Mouse (Mus musculus): ENCODE measurements around the gene Dennd2d. TPM values are rescaled to one million over a fixed set of nuclear protein-coding genes. Genes with fewer than 3 reads are reported as not detected.

Dennd2d gene
- polyA plus RNA-seq, 1 experiment from 2014 or later = 1.4 TPM

- no peak for ATAC-seq (ENCODE audit: insufficient number of reproducible peaks, low FRiP score, low TSS enrichment, low read depth)
- no peaks in the 10 kb centered on the region for H3K36me3 ChIP-seq (ENCODE audit: control insufficient read depth, insufficient read depth, low read length)
- 86% methylated on average over 2 of the region's 2 CpGs for WGBS
Measured at GRCm38 (mm10) chr3:106502892-106503291, 20.7 kb downstream of the Dennd2d start.

GRCm38 (mm10) chr3:106510669-106511068 lies 28.5 kb downstream of the Dennd2d start:
- ATAC-seq (ENCODE audit: insufficient number of reproducible peaks, low FRiP score, low TSS enrichment, low read depth) = no peak
- 93% methylated on average over 1 of the region's 1 CpGs for whole genome bisulfite sequencing

More at GRCm38 (mm10) chr3:106502892-106503291, 20.7 kb downstream of the Dennd2d start:
- Histone ChIP-seq H3K4me1 (ENCODE audit: control insufficient read depth, insufficient read depth, low read length) (no peaks in the 10 kb centered on the region), H3K4me3 (ENCODE audit: low read depth, low read length) (no peak overlapping the region), H3K4me2 (ENCODE audit: low read depth, severe bottlenecking) (no peak overlapping the region), H3K27me3 (ENCODE audit: control insufficient read depth, insufficient read depth, low read length) (no peaks in the 10 kb centered on the region), H3K27ac (replicated peaks; ENCODE audit: low read depth, low read length) (no peak overlapping the region), H3K9ac (ENCODE audit: low read length) (no peak overlapping the region), H3K9me3 (ENCODE audit: control insufficient read depth, low read length) (no peaks in the 10 kb centered on the region)
- no peak for DNase-seq (ENCODE audit: low spot score)

GRCm38 (mm10) chr3:106515016-106515415 lies 32.8 kb downstream of the Dennd2d start:
- WGBS = 91% methylated on average over 6 of the region's 6 CpGs
- H3K9ac ChIP-seq (ENCODE audit: low read length) = no peak overlapping the region
- H3K9me3 ChIP-seq (ENCODE audit: control insufficient read depth, low read length) = no peaks in the 10 kb centered on the region
- H3K4me2 ChIP-seq (ENCODE audit: low read depth, severe bottlenecking) = no peak overlapping the region
- no peaks in the 10 kb centered on the region for H3K4me1 ChIP-seq (ENCODE audit: control insufficient read depth, insufficient read depth, low read length)
- H3K4me3 ChIP-seq (ENCODE audit: low read depth, low read length) = no peak overlapping the region
- ATAC-seq (ENCODE audit: insufficient number of reproducible peaks, low FRiP score, low TSS enrichment, low read depth) (no peak), DNase-seq (ENCODE audit: low spot score) (no peak)
- H3K27ac ChIP-seq (replicated peaks; ENCODE audit: low read depth, low read length) = no peak overlapping the region
- H3K27me3 ChIP-seq (ENCODE audit: control insufficient read depth, insufficient read depth, low read length) = no peaks in the 10 kb centered on the region
- H3K36me3 ChIP-seq (ENCODE audit: control insufficient read depth, insufficient read depth, low read length) = no peaks in the 10 kb centered on the region

More at GRCm38 (mm10) chr3:106510669-106511068, 28.5 kb downstream of the Dennd2d start:
- DNase-seq (ENCODE audit: low spot score) = no peak
- H3K27me3 ChIP-seq (ENCODE audit: control insufficient read depth, insufficient read depth, low read length) = no peaks in the 10 kb centered on the region
- H3K4me3 ChIP-seq (ENCODE audit: low read depth, low read length) = no peak overlapping the region
- H3K27ac ChIP-seq (replicated peaks; ENCODE audit: low read depth, low read length) = no peak overlapping the region
- H3K4me1 ChIP-seq (ENCODE audit: control insufficient read depth, insufficient read depth, low read length) = no peaks in the 10 kb centered on the region
- no peak overlapping the region for H3K9ac ChIP-seq (ENCODE audit: low read length)
- no peak overlapping the region for H3K4me2 ChIP-seq (ENCODE audit: low read depth, severe bottlenecking)
- H3K9me3 ChIP-seq (ENCODE audit: control insufficient read depth, low read length) = no peaks in the 10 kb centered on the region
- H3K36me3 ChIP-seq (ENCODE audit: control insufficient read depth, insufficient read depth, low read length) = no peaks in the 10 kb centered on the region

GRCm38 (mm10) chr3:106522730-106523129 lies 40.5 kb downstream of the Dennd2d start:
- 94% methylated on average over 1 of the region's 1 CpGs for WGBS
- H3K36me3 ChIP-seq (ENCODE audit: control insufficient read depth, insufficient read depth, low read length) = no peaks in the 10 kb centered on the region
- ATAC-seq (ENCODE audit: insufficient number of reproducible peaks, low FRiP score, low TSS enrichment, low read depth) (no peak), DNase-seq (ENCODE audit: low spot score) (no peak)
- H3K27me3 ChIP-seq (ENCODE audit: control insufficient read depth, insufficient read depth, low read length) = no peaks in the 10 kb centered on the region
- H3K9me3 ChIP-seq (ENCODE audit: control insufficient read depth, low read length) = no peaks in the 10 kb centered on the region
- H3K27ac ChIP-seq (replicated peaks; ENCODE audit: low read depth, low read length) = no peak overlapping the region
- no peak overlapping the region for H3K4me3 ChIP-seq (ENCODE audit: low read depth, low read length)
- no peak overlapping the region for H3K4me2 ChIP-seq (ENCODE audit: low read depth, severe bottlenecking)
- no peaks in the 10 kb centered on the region for H3K4me1 ChIP-seq (ENCODE audit: control insufficient read depth, insufficient read depth, low read length)
- no peak overlapping the region for H3K9ac ChIP-seq (ENCODE audit: low read length)

- Histone ChIP-seq H3K36me3 (ENCODE audit: control insufficient read depth, insufficient read depth, low read length) (no peaks in the 10 kb centered on the region), H3K9me3 (ENCODE audit: control insufficient read depth, low read length) (no peaks in the 10 kb centered on the region), H3K4me1 (ENCODE audit: control insufficient read depth, insufficient read depth, low read length) (no peaks in the 10 kb centered on the region), H3K27me3 (ENCODE audit: control insufficient read depth, insufficient read depth, low read length) (no peaks in the 10 kb centered on the region), H3K4me2 (ENCODE audit: low read depth, severe bottlenecking) (no peak overlapping the region), H3K9ac (ENCODE audit: low read length) (no peak overlapping the region), H3K27ac (replicated peaks; ENCODE audit: low read depth, low read length) (no peak overlapping the region), H3K4me3 (ENCODE audit: low read depth, low read length) (no peak overlapping the region)
- DNase-seq (ENCODE audit: low spot score) (no peak), ATAC-seq (ENCODE audit: insufficient number of reproducible peaks, low FRiP score, low TSS enrichment, low read depth) (no peak)
- WGBS = 92% methylated on average over 2 of the region's 2 CpGs
Measured at GRCm38 (mm10) chr3:106526411-106526810, 44.2 kb downstream of the Dennd2d start.

GRCm38 (mm10) chr3:106528032-106528431 lies 45.8 kb downstream of the Dennd2d start:
- no peak for ATAC-seq (ENCODE audit: insufficient number of reproducible peaks, low FRiP score, low TSS enrichment, low read depth)
- WGBS = 93% methylated on average over 2 of the region's 2 CpGs
- no peaks in the 10 kb centered on the region for H3K27me3 ChIP-seq (ENCODE audit: control insufficient read depth, insufficient read depth, low read length)
- H3K4me2 ChIP-seq (ENCODE audit: low read depth, severe bottlenecking) = no peak overlapping the region
- no peaks in the 10 kb centered on the region for H3K9me3 ChIP-seq (ENCODE audit: control insufficient read depth, low read length)
- no peaks in the 10 kb centered on the region for H3K4me1 ChIP-seq (ENCODE audit: control insufficient read depth, insufficient read depth, low read length)
- no peak overlapping the region for H3K4me3 ChIP-seq (ENCODE audit: low read depth, low read length)
- no peak for DNase-seq (ENCODE audit: low spot score)
- no peak overlapping the region for H3K9ac ChIP-seq (ENCODE audit: low read length)
- no peak overlapping the region for H3K27ac ChIP-seq (replicated peaks; ENCODE audit: low read depth, low read length)
- no peaks in the 10 kb centered on the region for H3K36me3 ChIP-seq (ENCODE audit: control insufficient read depth, insufficient read depth, low read length)

- Histone ChIP-seq H3K36me3 (ENCODE audit: control insufficient read depth, insufficient read depth, low read length) (peaks cover under 1% of the 10 kb centered on the region; the same call in 1 of the 2 replicates), H3K4me3 (ENCODE audit: low read depth, low read length) (no peak overlapping the region), H3K9ac (ENCODE audit: low read length) (no peak overlapping the region), H3K4me2 (ENCODE audit: low read depth, severe bottlenecking) (no peak overlapping the region), H3K27me3 (ENCODE audit: control insufficient read depth, insufficient read depth, low read length) (no peaks in the 10 kb centered on the region), H3K27ac (replicated peaks; ENCODE audit: low read depth, low read length) (no peak overlapping the region), H3K9me3 (ENCODE audit: control insufficient read depth, low read length) (no peaks in the 10 kb centered on the region), H3K4me1 (ENCODE audit: control insufficient read depth, insufficient read depth, low read length) (no peaks in the 10 kb centered on the region)
- WGBS = 94% methylated on average over 2 of the region's 2 CpGs
- DNase-seq (ENCODE audit: low spot score) = no peak
- ATAC-seq (ENCODE audit: insufficient number of reproducible peaks, low FRiP score, low TSS enrichment, low read depth) = no peak
Measured at GRCm38 (mm10) chr3:106533277-106533676, 51.1 kb downstream of the Dennd2d start.

GRCm38 (mm10) chr3:106544721-106545316 lies 62.6 kb downstream of the Dennd2d start:
- Histone ChIP-seq H3K27me3 (ENCODE audit: control insufficient read depth, insufficient read depth, low read length) (no peaks in the 10 kb centered on the region), H3K9ac (ENCODE audit: low read length) (no peak overlapping the region), H3K36me3 (ENCODE audit: control insufficient read depth, insufficient read depth, low read length) (no peaks in the 10 kb centered on the region), H3K9me3 (ENCODE audit: control insufficient read depth, low read length) (no peaks in the 10 kb centered on the region), H3K4me1 (ENCODE audit: control insufficient read depth, insufficient read depth, low read length) (no peaks in the 10 kb centered on the region), H3K4me3 (ENCODE audit: low read depth, low read length) (no peak overlapping the region), H3K27ac (replicated peaks; ENCODE audit: low read depth, low read length) (no peak overlapping the region), H3K4me2 (ENCODE audit: low read depth, severe bottlenecking) (no peak overlapping the region)
- WGBS = 93% methylated on average over 8 of the region's 8 CpGs
- DNase-seq (ENCODE audit: low spot score) = no peak
- no peak for ATAC-seq (ENCODE audit: insufficient number of reproducible peaks, low FRiP score, low TSS enrichment, low read depth)

Data from limb, embryonic 11.5 days (tissue).